Mouse (Mus musculus): ENCODE measurements around the gene Slc6a20b.
"Not testable (repeated sequence)": the region's sequence is repeated elsewhere in the genome, so short reads cannot be mapped to it uniquely, and the experiment has no call there.

Gene Slc6a20b

DNA sequence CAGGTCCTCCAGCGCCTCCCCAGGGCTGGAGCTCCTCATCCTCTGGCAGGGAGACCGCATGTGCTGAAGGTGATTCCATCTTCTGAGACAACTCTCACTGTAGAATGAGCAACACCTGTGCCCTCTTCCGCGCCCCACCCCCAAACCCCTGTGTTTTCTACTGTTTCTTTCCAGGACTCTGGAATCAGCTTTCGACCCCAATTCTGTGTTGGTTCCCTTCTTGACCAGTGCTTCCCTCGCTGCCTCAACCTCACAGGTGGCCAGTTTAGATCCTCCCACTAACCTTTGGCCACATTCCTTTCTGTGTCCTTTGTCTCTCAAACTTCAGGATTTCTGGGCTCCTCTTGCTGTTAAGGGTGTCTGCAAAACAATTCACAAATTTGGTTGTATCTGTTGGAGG, at the start of gene Slc6a20b:
Gene Slc6a20b, minus strand, starts transcription at position 285 of the 400 bp plus-strand sequence.
- DNase-seq (ENCODE audit: low spot score) = no peak

DNA sequence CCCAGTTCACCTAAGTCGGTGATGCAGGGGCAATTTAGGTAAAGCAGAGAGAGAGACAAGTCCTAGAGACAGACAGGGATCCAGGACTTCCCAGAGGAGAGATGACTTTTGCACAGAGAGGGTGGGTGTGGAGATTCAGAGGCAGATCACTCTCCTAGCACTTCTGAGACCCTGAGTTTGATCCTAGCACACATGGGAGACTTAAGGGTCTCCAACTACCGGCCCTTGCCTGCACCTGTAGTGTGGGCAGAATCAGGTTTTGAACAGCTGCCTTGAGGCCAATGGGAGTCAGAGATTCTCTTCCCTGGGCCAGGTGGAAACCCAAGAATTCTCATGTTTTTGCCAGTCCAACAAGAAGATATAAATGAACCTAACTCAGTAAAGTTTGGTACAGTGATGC, 46.8 kb upstream of the Slc6a20b start:
- DNase-seq (ENCODE audit: low spot score) = no peak

DNA sequence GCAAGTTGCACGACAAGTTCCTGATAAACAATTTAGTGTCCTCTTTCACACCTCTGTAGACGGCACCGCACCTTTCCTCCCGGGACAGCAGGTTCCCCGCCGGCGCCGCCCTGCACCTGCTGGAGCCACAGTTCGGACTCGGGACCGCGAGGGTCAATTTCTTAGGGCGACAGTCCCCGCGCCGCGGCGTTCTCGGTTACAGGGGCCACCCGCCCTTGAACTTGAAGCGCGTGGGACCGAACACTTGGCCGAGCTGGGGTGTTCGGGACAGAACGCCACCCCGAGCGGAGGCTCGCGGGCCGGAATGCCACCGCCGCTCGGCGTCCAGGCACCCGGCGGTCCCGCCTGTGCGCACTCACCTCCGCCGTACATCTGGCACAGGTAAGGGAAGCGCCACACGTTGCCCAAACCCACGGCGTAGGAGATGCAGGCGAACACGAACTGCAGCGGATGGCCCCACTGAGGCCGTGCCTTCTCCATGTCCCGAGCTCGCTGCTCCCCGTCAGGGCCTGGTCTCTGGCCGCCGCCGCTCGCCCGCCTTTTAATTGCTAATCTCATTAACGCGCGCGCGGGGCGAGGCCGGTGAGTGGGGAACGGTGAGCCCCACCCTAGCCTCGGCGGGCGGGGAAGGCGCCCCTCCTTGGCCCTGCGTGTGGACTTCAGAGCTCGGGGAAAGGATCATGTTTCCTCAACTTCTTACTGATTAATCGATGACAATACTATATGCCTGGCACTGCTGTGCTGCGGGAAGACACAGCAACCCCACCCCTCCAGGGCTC, 46.2 kb upstream of the Slc6a20b start, which contains the start of the genes Ccr9 and Slc6a20a:
Gene Ccr9, plus strand, starts transcription at position 113 of the 779 bp plus-strand sequence.
Gene Slc6a20a, minus strand, starts transcription at position 559 of the 779 bp plus-strand sequence.
- no peak for DNase-seq (ENCODE audit: low spot score)

DNA sequence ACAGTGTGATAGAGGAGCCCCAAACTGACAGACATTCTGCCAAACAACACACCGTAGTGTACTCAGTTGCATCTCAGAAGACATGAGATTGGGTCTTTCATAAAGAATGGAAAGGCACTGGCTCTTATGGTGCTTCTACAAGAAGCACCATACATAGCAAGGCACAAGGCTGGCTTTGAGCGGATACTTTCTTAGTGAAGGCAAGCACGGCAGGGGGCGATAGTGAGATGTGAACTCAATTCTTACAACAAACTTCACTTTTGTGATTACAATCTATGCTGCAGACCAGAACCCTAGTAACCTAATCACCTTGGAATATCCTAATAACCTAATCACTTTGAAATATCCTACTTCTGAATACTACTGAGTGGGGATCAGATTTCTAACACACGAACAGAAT, 33.3 kb upstream of the Slc6a20b start:
- DNase-seq (ENCODE audit: low spot score) = no peak

DNA sequence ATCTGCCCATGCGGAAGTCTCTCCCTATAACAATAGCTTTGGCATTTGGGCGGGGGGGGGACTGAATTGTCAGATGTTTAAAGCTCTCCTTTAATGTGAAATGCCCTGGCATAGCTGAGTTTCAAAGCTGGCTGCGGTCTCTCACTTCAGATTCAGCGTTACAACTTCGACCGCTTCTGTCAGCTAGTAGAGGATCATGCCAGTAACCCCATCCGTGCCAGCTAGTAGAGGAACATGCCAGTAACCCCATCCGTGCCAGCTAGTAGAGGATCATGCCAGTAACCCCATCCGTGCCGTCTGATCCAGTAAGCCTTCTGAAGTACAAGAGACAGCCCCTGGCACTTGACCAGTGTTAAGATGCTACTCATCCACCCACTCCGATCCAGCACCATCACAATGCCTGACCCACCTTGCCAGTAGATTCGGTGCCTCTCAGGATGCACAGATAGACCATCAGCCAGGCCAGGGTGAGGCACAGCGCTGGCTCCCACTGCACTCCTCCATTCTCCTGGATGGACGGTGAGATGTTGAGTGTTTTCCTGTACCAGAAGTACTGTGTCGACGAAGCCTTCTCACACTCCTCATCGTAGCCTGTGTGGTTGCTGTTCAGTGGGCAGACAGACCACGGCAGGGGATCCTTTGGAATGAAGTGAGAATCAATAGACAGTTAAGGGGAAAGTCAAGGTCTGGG, 27.8 kb upstream of the Slc6a20b start:
- DNase-seq (ENCODE audit: low spot score) = not testable (repeated sequence)

DNA sequence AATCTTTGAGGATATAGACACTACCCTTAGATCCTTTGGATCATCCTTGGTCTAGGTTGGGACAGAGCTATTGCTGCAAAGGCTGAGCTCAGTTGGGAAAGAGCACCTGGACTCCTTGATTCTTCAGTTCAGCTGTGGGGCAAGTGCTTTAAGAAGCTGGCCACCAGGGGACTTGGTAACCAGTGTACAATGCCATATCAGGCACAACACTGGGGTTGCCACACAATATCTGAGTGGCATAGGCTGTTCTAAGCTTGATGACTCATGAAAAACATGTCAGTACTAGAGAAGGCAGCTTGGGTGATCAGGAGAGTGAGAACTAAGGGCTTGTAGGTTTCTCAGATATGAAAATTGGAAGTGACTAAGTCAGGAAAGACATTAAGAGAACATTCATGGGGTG, 26.6 kb upstream of the Slc6a20b start:
- no peak for DNase-seq (ENCODE audit: low spot score)

DNA sequence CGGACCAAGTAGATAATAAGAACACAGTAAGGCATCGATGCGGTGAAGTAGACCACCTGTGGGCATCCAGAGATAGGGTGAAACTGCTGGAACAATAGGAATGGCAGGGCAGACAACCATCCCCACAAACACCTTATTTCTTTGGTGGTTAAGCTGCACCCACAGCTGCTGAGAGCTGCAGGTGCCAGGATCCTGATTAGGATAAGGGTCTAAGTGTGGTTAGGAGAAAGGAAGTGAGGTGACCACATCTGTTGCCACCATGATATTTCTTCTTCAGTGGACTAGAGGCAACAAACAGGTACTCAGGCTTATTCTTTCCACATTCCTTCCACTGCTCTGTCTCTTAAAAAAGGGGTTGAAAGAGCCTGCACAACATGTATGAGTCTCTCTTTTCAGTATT, 25.1 kb upstream of the Slc6a20b start:
- no peak for DNase-seq (ENCODE audit: low spot score)

DNA sequence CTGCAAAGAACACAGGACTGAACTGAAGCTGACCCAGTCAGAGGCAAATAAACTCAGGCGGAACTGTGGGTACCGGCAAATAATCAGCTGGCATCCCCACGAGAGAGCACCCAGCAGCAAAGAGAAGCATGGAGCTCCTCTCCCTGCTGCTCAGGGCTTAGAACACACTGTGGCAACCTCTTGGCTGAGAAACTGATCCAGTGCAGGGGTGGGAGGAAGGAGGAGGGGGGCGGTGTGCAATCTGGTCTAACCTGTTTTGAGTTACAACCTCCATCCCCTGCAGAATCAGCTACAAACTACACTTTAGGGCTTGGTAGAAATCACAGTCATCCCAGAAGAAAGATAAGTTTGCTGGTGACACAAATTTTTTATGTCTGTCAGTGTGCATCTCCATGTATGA, 19.0 kb upstream of the Slc6a20b start:
- no peak for DNase-seq (ENCODE audit: low spot score)

DNA sequence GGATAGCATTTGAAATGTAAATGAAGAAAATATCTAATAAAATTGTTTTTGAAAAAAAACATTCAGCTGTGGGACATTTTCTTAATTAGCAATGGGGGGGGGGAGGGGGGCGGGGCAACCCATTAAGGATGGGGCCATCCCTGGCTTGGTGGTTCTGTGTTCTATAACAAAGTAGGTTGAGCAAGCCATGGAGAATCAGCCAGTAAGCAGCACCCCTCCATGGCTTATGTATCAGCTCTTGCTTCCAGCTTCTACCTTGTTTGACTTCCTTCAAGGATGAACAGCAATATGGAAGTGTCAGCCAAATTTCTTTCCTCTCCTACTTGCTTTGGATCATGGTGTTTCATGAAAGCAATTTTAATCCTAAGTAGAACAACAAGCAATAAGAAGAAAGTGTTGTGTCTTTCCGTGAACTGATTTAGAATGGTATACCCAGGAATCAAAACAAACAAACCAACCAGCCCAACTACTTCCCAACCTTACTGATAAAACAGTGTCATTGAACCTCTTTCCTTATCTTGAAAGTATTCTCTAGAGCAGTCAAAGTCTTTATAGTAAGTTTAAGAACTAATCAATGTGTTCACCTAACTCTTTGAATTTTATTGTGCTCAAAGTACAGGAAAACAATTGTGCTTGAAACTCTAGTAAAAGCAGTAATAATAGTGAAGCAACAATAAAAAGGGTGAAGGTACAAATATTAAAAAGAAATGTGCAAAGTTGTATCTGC, 17.6 kb upstream of the Slc6a20b start:
- DNase-seq (ENCODE audit: low spot score) = no peak

DNA sequence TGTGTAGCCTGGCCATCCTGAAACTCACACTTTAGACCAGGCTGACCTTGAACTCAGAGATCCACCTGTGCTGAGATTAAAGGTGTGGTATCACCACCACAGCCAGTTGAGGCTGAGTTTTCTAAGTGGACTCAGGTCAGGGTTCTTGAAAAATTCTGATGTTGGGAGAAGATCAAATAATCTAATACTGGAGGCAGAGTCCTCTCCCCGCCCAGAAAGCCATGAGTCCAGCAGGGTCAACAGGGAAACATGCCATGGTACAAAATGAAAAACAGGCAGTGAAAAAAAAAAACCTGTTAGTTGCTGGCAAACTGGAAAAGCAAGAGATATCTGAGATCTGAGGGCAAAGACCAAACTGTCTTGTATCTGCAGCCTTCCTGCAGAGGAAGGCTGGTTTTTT, 7.7 kb upstream of the Slc6a20b start:
- no peak for DNase-seq (ENCODE audit: low spot score)

DNA sequence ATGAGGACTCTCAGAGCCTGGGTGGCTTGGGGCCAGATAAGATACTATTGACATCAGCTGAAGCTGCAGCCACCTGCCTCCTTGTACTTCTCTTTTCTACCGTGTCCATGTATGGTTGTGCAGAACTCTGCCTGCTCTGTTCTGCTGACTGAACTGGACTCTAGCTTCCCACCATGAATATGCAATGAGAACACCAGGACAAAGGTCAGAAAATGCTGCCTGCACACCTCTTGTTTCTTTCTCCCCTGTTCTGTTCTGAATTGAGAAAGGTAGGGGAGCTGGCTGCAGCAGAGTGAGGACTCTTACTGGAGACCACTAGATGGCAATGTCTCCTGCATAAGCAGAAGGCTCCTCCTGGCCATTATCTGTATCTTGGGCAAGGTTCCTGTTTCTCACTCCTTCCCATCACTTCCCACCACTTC, 6.3 kb upstream of the Slc6a20b start:
- peak; percentile 13 for DNase-seq (ENCODE audit: low spot score)

DNA sequence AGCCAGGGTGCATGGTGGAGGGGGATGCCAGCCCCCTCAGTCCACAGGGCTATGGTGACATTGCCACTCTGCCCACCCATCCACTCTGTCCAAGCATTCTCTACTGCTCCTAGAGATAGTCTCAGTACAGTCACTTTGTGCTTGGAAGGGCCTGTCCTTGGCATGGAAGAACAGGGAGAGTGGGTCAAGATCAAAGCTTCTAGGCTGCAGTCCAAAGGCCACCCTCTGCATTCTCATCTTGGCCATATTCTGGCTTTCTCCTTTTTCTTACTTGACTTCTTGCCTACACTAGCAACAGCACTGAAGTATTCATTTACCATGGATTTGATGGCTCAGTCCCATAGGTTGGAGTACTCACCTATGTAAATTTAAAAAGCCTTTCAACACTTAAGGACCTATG, 5.9 kb upstream of the Slc6a20b start:
- no peak for DNase-seq (ENCODE audit: low spot score)

DNA sequence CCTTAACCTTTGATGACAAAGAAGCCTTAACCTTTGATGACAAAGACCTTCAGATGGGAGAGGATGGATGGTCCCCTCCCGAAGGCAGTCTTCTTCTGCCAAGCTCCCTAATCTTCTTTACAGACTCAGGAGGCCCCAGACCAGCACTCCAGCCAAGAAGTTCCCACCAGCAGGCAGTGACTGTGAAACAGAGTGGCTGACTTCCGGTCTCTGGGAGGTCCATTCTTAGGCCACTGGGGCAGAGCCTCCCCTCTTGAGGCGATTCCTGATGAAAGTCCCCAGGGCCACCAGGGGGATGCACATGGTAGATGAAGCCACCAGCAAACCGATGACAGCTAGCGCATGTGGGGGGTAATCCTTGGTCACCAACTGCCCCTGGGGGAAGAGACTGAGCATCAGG, 4.4 kb upstream of the Slc6a20b start:
- no peak for DNase-seq (ENCODE audit: low spot score)

DNA sequence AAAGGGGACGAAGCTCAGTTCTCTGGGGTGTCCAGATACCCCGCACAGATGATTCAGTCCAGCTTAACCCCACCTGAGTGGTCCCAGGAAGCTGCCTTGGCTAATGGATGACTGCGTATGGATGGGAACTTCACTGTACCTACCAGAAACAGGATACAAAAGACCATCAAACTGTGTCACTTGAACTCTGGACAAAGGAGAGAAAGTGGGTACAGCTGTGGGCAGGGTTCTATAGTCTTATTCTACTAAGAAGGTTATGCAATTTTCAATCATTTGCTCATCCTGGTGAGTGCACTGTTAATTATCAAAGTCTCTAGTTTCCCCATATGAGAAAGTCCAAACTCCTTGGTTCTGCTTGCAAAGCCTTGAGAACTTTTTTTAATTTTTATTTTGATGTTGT, 628 bp upstream of the Slc6a20b start:
- DNase-seq (ENCODE audit: low spot score) = no peak

DNA sequence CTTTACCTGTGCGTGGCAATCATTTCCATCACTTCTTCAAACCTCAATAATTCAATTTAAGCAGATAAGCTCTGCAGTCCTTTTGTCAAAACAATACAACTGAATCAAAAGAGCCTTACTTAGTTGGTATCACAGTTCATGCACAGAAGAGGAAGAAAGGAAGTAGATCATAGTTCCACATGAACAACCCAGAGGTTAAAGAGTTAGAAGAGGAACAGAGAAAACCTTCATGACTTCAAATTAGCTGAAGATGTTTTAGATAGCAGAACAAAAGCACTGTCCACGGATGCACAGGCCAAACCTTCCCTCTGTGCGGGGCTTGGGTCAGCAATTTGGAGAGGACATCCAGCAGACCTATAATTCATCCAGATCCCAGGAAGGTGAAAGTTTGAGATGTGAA, 699 bp downstream of the Slc6a20b start:
- DNase-seq (ENCODE audit: low spot score) = no peak

DNA sequence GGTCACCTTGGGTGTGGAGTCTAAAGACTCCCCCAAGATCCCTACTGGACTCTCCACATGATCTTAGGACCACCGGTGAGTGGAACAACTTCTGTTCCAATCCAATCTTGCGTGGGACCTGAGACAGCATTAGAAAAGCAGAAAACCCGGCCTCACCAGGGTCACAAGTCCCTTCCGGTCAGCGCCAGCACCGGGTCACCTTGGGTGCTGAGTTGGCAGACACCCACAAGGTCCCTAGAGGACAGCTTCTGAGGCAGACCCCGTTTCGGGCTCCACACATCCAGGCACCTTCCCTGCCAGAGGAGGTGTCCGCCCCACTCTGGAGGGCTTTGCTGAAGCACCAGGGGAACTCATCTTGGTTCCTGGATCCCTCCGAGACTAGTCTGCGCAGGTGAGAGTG, 6.5 kb downstream of the Slc6a20b start:
- DNase-seq (ENCODE audit: low spot score) = no peak

DNA sequence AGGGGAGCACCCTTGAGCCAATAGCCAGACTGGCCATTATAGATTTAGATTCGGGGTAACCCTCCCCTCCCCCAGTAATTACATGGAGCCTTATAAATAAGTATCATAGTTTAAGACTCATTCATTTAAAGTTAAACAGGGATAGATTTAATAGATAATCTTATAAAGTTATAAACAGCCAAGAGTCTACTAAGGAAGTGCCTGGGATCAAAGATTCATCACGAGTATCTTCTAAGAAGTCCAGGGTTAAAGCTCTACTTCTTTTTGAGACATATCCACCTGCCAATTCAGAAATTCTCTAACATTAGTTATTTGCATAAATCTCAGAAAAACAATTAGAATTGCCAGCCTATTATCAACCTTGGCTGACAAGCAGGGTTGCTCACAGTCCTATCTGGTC, 7.6 kb downstream of the Slc6a20b start:
- DNase-seq (ENCODE audit: low spot score) = no peak

DNA sequence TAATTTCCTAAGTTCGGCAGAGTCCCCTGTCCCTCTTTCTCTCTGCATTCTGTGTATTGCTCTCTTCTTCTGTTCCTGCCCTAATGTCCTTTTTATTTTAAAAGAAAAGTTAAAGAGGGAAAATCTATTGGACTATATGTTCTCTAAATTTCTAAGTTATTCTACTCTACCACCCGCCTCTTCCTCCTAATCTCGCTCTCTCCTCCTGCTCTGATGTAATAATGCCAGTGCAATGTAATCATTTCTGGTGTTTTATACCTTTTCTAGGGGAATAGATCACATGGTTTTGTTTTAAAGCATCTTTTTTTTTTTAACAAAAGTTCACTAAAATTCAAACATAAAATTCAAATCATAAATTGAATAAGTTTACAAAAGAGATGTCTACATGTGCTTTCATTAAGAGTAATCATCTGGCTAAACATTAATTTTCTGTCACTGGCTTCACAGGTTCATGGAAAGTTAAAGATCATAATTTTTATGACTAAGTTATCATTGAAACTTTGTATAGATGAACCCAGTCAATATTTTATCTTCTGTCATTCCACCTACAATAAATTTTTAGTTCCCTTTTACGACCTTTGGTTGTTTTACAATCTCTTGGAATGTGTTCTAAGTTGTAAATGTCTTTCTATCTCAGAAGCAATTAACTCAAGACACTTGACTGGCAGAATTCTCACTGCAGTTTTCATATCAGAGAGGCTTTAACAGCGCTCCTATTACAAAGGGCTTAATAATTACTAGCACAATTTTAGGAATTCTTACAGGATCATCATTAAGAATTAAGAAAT, 11.9 kb downstream of the Slc6a20b start:
- DNase-seq (ENCODE audit: low spot score) = no peak

DNA sequence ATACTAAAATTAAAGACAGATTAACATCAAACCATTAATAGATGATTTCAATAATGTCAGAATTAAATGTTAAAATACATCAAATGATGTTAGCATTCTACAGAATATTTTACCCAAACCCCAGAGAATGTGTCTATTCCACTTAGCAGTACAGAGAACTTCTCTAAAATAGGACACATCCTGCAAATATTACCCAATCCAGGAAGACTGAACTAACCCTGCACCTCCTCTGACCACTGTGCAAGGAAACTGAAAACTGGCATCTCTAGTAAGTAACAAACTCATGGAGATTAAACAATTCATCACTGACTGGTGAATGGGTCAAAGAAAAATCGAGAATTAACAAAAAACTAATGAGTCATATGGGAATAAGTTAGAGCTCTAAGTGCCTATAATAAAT, 30.8 kb downstream of the Slc6a20b start:
- no peak for DNase-seq (ENCODE audit: low spot score)

DNA sequence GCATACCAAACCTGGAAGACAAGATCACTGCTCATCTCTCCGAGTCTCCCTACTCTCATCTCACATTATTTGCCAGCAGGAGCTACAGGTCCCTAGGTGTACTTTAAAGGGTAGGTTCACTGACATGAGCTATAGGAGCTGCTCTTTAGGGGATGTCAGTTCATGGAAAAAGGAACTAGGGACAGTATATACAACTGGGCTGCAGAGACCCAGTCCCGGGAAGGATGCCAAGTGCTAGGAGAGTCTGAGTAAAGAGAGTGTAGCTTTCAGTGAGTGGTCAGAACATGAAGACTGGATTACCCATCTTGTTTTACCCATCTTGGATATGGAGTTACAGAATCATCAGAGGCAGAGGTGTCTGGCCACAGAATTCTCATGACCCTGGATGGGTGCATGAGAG, 35.0 kb downstream of the Slc6a20b start:
- no peak for DNase-seq (ENCODE audit: low spot score)

DNA sequence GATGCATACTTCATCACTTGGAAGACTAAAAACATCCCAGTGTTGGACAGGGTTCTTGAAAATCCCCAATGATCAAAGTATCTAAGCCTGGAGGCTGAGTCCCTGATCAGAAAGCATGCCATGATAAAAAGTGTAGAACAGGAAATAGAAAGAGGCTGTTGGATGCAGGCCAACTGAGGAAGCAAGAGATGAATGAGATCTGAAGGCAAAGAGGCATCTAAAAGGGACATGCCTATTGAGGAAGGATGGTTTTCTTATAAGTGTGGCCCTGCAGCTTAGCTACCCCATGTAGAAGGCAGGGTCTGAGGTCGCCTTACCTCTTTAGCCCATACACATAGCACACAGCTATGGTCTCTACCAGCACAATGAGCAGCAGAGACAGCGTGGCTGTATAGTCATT, 35.5 kb downstream of the Slc6a20b start:
- DNase-seq (ENCODE audit: low spot score) = no peak

DNA sequence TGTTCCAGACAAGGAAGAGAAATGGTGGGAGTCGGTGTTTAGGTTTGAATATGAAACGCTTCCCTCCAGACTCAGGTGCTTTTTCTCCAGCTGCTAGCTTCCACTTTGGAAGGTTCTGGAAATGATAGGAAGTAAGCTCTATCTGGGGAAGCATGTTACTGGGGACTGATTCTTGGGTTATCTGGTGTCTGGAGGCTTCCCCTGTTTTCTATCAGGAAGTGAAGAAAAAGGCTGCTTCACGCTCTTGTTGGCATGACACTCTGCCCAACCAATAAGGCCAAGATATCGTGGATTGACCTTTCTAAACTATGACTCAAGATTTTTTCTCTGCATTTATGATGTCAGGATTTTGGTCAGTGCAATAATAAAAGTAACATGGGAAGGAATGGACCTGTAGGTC, 37.2 kb downstream of the Slc6a20b start:
- no peak for DNase-seq (ENCODE audit: low spot score)

Measured in MN1 (cell line).